7 mouse cellular contexts compared by ENCODE assay signal in genomic region chr1:75141486-75142190, GRCm38 (mm10). TPM values are rescaled to one million over a fixed set of nuclear protein-coding genes. Genes with fewer than 3 reads are reported as not detected.
A peak's percentile ranks its signal among the peaks of the same experiment; 100 is the strongest.
DNase-seq lines count a peak whose midpoint lies in the region; ATAC-seq and TF ChIP-seq lines count a peak whose summit lies in the region.

No protein-coding gene starts in this region.

- ATAC-seq in activated CD4-positive, CD25-positive, alpha-beta regulatory T cell, adult 4 months: peak; percentile 57
- ATAC-seq in common myeloid progenitor, adult 5-6 weeks (replicated peaks; ENCODE audit: low read depth, poor library complexity, severe bottlenecking): peak; percentile 65
- peak; percentile 52 for ATAC-seq in inflammation-experienced regulatory T-cells, adult 6 months
- peak; percentile 15; the same call in 1 of the 2 replicates for ATAC-seq in midbrain, embryonic 11.5 days (ENCODE audit: low FRiP score)

- no peak for TF ChIP-seq CTCF in small intestine, adult 2 months (IDR thresholded peaks at IDR 0.05; ENCODE audit: extremely low read depth, insufficient read length, insufficient replicate concordance, low read depth, low read length)

- peak overlapping the region; percentile 92 for H3K4me3 ChIP-seq in limb, embryonic 10.5 days
- peak overlapping the region; percentile 86 for H3K4me3 ChIP-seq in midbrain, embryonic 11.5 days (ENCODE audit: low read depth, low read length)
- H3K4me3 ChIP-seq in small intestine, adult 2 months (ENCODE audit: low read depth, low read length): peak overlapping the region; percentile 77

- no peaks in the 10 kb centered on the region for H3K27me3 ChIP-seq in limb, embryonic 10.5 days (ENCODE audit: low read depth, poor library complexity, severe bottlenecking)
- no peaks in the 10 kb centered on the region for H3K27me3 ChIP-seq in midbrain, embryonic 11.5 days (ENCODE audit: control insufficient read depth, insufficient read depth, low read length)
- H3K27me3 ChIP-seq in small intestine, adult 2 months (ENCODE audit: control insufficient read depth, insufficient read depth, low read length): no peaks in the 10 kb centered on the region

- H3K27ac ChIP-seq in limb, embryonic 10.5 days: peak overlapping the region; percentile 95
- H3K27ac ChIP-seq in midbrain, embryonic 11.5 days (ENCODE audit: low read depth, low read length): peak overlapping the region; percentile 54
- H3K27ac ChIP-seq in small intestine, adult 2 months (ENCODE audit: insufficient read depth, low read depth, low read length): peak overlapping the region; percentile 95

- under 1% methylated on average over 53 of the region's 53 CpGs for WGBS in limb, embryonic 10.5 days
- under 1% methylated on average over 53 of the region's 53 CpGs for WGBS in midbrain, embryonic 11.5 days
- under 1% methylated on average over 53 of the region's 53 CpGs for WGBS in small intestine, adult 2 months

- no peaks in the 10 kb centered on the region for H3K9me3 ChIP-seq in limb, embryonic 10.5 days (replicated peaks)
- H3K9me3 ChIP-seq in midbrain, embryonic 11.5 days (ENCODE audit: control insufficient read depth, low read length): no peaks in the 10 kb centered on the region

- peaks cover 34% of the 10 kb centered on the region for H3K4me1 ChIP-seq in limb, embryonic 10.5 days
- H3K4me1 ChIP-seq in midbrain, embryonic 11.5 days (ENCODE audit: control insufficient read depth, insufficient read depth, low read length): peaks cover 16% of the 10 kb centered on the region
- H3K4me1 ChIP-seq in small intestine, adult 2 months (ENCODE audit: control insufficient read depth, insufficient read depth, insufficient read length, low read length): no peaks in the 10 kb centered on the region

- peak overlapping the region; percentile 95 for H3K9ac ChIP-seq in midbrain, embryonic 11.5 days (ENCODE audit: low read length)

- peaks cover 59% of the 10 kb centered on the region for H3K36me3 ChIP-seq in limb, embryonic 10.5 days
- H3K36me3 ChIP-seq in midbrain, embryonic 11.5 days (ENCODE audit: control insufficient read depth, insufficient read depth, low read length): peaks cover 15% of the 10 kb centered on the region
- H3K36me3 ChIP-seq in small intestine, adult 2 months (ENCODE audit: control insufficient read depth, insufficient read depth, low read length): peaks cover 46% of the 10 kb centered on the region

- H3K4me2 ChIP-seq in midbrain, embryonic 11.5 days: peak overlapping the region; percentile 97

- peak; percentile 95 for TF ChIP-seq POLR2A in small intestine, adult 2 months (IDR thresholded peaks at IDR 0.05; ENCODE audit: low read depth, low read length)

- DNase-seq in gastrocnemius, postnatal 14 days: peak; percentile 70
- peak; percentile 67 for DNase-seq in limb, embryonic 10.5 days (ENCODE audit: low spot score)
- peak; percentile 93 for DNase-seq in midbrain, embryonic 11.5 days (ENCODE audit: low spot score, missing footprints)

- intact Hi-C loops in gastrocnemius, postnatal 14 days (cut with DNase I; ENCODE audit: low total_unique reads): no loop called here

RNA-seq across cellular contexts. Expression of gene Cnppd1, which starts 0.9 kb away (rescaled TPM):
- polyA plus RNA-seq in activated CD4-positive, CD25-positive, alpha-beta regulatory T cell, adult 4 months (2017; shearing (Covaris generic)): 100 to 1,000 TPM; 114 to 125 TPM
- 37.0 and 38.3 TPM in 2 replicates for total RNA-seq in common myeloid progenitor, adult 5-6 weeks (2017)
- 10 to 100 TPM; 15.1 to 18.4 TPM for total RNA-seq in gastrocnemius, postnatal 14 days (2021)
- 100 to 1,000 TPM; 120 to 140 (median 139) TPM for polyA plus RNA-seq in inflammation-experienced regulatory T-cells, adult 6 months (2017; shearing (Covaris generic))
- polyA plus RNA-seq in limb, embryonic 10.5 days (2016; fragmentation: Nextera tagmentation; extraction: Ambion mirVana): 35.6 and 41.3 TPM in 2 replicates
- polyA plus RNA-seq in midbrain, embryonic 11.5 days (2014; fragmentation: Nextera tagmentation; extraction: Ambion mirVana): 45.5 and 49.8 TPM in 2 replicates
- 31.5 and 90.4 TPM in 2 replicates for polyA plus RNA-seq in small intestine, adult 2 months (2012; rRNA removed)

RNA-seq across cellular contexts. Expression of gene Retreg2, which starts 0.9 kb away (rescaled TPM):
- 10 to 100 TPM; 15.1 to 27.4 TPM for polyA plus RNA-seq in activated CD4-positive, CD25-positive, alpha-beta regulatory T cell, adult 4 months (2017; shearing (Covaris generic))
- total RNA-seq in common myeloid progenitor, adult 5-6 weeks (2017): 45.8 and 60.1 TPM in 2 replicates
- 10 to 100 TPM; 13.2 to 15.1 TPM for total RNA-seq in gastrocnemius, postnatal 14 days (2021)
- polyA plus RNA-seq in inflammation-experienced regulatory T-cells, adult 6 months (2017; shearing (Covaris generic)): 10 to 100 TPM; 17.4 to 31.3 (median 20.3) TPM
- 31.5 and 35.3 TPM in 2 replicates for polyA plus RNA-seq in limb, embryonic 10.5 days (2016; fragmentation: Nextera tagmentation; extraction: Ambion mirVana)
- 55.1 and 58.3 TPM in 2 replicates for polyA plus RNA-seq in midbrain, embryonic 11.5 days (2014; fragmentation: Nextera tagmentation; extraction: Ambion mirVana)
- polyA plus RNA-seq in small intestine, adult 2 months (2012; rRNA removed): 47.4 and 113 TPM in 2 replicates

RNA-seq across cellular contexts. Expression of gene Slc23a3, which starts 7.9 kb away (rescaled TPM):
- under 1 TPM in 1 of 2 experiments, not detected in 1; 0.46 TPM for polyA plus RNA-seq in activated CD4-positive, CD25-positive, alpha-beta regulatory T cell, adult 4 months (2017; shearing (Covaris generic))
- not detected in 2 replicates for total RNA-seq in common myeloid progenitor, adult 5-6 weeks (2017)
- total RNA-seq in gastrocnemius, postnatal 14 days (2021): under 1 TPM in 1 of 2 experiments, not detected in 1; 0.11 TPM
- polyA plus RNA-seq in inflammation-experienced regulatory T-cells, adult 6 months (2017; shearing (Covaris generic)): under 1 TPM in 1 of 3 experiments, not detected in 2; 0.47 TPM
- 0.11 TPM in 1 of 2 replicates, not detected in the other for polyA plus RNA-seq in limb, embryonic 10.5 days (2016; fragmentation: Nextera tagmentation; extraction: Ambion mirVana)
- polyA plus RNA-seq in midbrain, embryonic 11.5 days (2014; fragmentation: Nextera tagmentation; extraction: Ambion mirVana): not detected in 2 replicates
- polyA plus RNA-seq in small intestine, adult 2 months (2012; rRNA removed): 1.2 TPM in 2 replicates

RNA-seq across cellular contexts. Expression of gene Nhej1, which starts 16.6 kb away (rescaled TPM):
- 1 to 10 TPM; 5.4 to 6.3 TPM for polyA plus RNA-seq in activated CD4-positive, CD25-positive, alpha-beta regulatory T cell, adult 4 months (2017; shearing (Covaris generic))
- 2.7 and 6.6 TPM in 2 replicates for total RNA-seq in common myeloid progenitor, adult 5-6 weeks (2017)
- 1 to 10 TPM; 4.8 to 5.1 TPM for total RNA-seq in gastrocnemius, postnatal 14 days (2021)
- polyA plus RNA-seq in inflammation-experienced regulatory T-cells, adult 6 months (2017; shearing (Covaris generic)): 1 to 10 TPM; 6.1 to 8.8 (median 7.6) TPM
- polyA plus RNA-seq in limb, embryonic 10.5 days (2016; fragmentation: Nextera tagmentation; extraction: Ambion mirVana): 13.1 and 13.3 TPM in 2 replicates
- polyA plus RNA-seq in midbrain, embryonic 11.5 days (2014; fragmentation: Nextera tagmentation; extraction: Ambion mirVana): 12.9 and 13.0 TPM in 2 replicates
- polyA plus RNA-seq in small intestine, adult 2 months (2012; rRNA removed): 0.86 and 2.0 TPM in 2 replicates

RNA-seq across cellular contexts. Expression of gene Zfand2b, which starts 26.8 kb away (rescaled TPM):
- polyA plus RNA-seq in activated CD4-positive, CD25-positive, alpha-beta regulatory T cell, adult 4 months (2017; shearing (Covaris generic)): 10 to 100 TPM; 52.2 to 58.8 TPM
- 12.7 and 21.8 TPM in 2 replicates for total RNA-seq in common myeloid progenitor, adult 5-6 weeks (2017)
- 10 to 100 TPM; 14.9 to 17.0 TPM for total RNA-seq in gastrocnemius, postnatal 14 days (2021)
- polyA plus RNA-seq in inflammation-experienced regulatory T-cells, adult 6 months (2017; shearing (Covaris generic)): 10 to 100 TPM; 45.5 to 56.2 (median 50.2) TPM
- 28.7 and 35.5 TPM in 2 replicates for polyA plus RNA-seq in limb, embryonic 10.5 days (2016; fragmentation: Nextera tagmentation; extraction: Ambion mirVana)
- 30.1 and 33.6 TPM in 2 replicates for polyA plus RNA-seq in midbrain, embryonic 11.5 days (2014; fragmentation: Nextera tagmentation; extraction: Ambion mirVana)
- 45.0 and 106 TPM in 2 replicates for polyA plus RNA-seq in small intestine, adult 2 months (2012; rRNA removed)

Comparison
In these comparisons a context has a peak if more than half of its experiments do, and no peak if none do; other contexts are left out.
1. Peak in every context shown above with its lines: DNase-seq, ATAC-seq, H3K4me3 ChIP-seq and H3K27ac ChIP-seq.
2. ATAC-seq: peak in every context shown above with its lines; median percentile 65 in common myeloid progenitor, adult 5-6 weeks; 57 in activated CD4-positive, CD25-positive, alpha-beta regulatory T cell, adult 4 months; 52 in inflammation-experienced regulatory T-cells, adult 6 months; 15 in midbrain, embryonic 11.5 days.